Mouse (Mus musculus): ENCODE data around the gene Iqcn.

- TF ChIP-seq CTCF (IDR thresholded peaks at IDR 0.05; ENCODE audit: low read depth): no peak
- no peak for TF ChIP-seq EP300 (IDR thresholded peaks at IDR 0.05; ENCODE audit: low read depth)
These were observed 5.0 kb downstream of the Iqcn start for GRCm38 (mm10) chr8:70708281-70708680.
